Comparison of ENCODE assay signal across 8 mouse cellular contexts in the genomic region with DNA sequence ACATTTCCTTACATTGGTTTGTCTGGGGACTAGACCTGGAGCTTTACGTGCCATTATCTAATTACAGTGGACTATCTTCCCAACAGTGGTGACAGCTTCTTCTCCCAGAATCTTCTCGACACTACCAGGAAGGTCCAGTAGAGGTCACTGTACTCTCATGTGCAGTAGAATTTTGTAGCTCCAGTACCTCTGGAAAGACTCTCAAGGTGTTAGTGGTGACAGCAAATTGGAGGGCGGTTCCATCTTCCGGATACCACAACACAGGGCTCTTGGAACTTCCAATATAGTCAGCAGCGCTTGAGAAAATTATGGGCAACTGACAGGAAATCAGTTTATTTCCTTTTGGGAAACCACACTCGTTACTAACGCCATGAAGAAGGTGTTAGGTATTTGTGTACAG. TPM values are rescaled to one million over a fixed set of nuclear protein-coding genes. Genes with fewer than 3 reads are reported as not detected.
DNase-seq lines count a peak whose midpoint lies in the region; ATAC-seq and TF ChIP-seq lines count a peak whose summit lies in the region.

No protein-coding gene starts in this region.

- H3K27me3 ChIP-seq in kidney, adult 2 months (replicated peaks; ENCODE audit: control insufficient read depth, insufficient read depth, low read length), result no peaks in the 10 kb centered on the region; the same call in 1 of the 2 replicates
- H3K27me3 ChIP-seq in kidney, embryonic 14.5 days (ENCODE audit: control insufficient read depth, insufficient read depth, low read length), result no peaks in the 10 kb centered on the region
- 0 out of 2 replicates have a peak, but pooled peaks cover 9% of the 10 kb centered on the region for H3K27me3 ChIP-seq in heart, postnatal 0 days (ENCODE audit: control insufficient read depth, insufficient read depth, low read length)

- no peak overlapping the region for H3K4me2 ChIP-seq in kidney, embryonic 14.5 days (replicated peaks; ENCODE audit: low read depth, low read length)
- H3K4me2 ChIP-seq in heart, postnatal 0 days (ENCODE audit: low read depth, low read length), result no peak overlapping the region

- no peak for ATAC-seq in kidney, embryonic 14.5 days (ENCODE audit: low FRiP score, low TSS enrichment)
- no peak; the same call in 1 of the 2 replicates for ATAC-seq in heart, postnatal 0 days (ENCODE audit: insufficient read depth, low read depth)
- peak; percentile 75 for ATAC-seq in megakaryocyte, adult 5-6 weeks (ENCODE audit: poor library complexity, severe bottlenecking)

- TF ChIP-seq CTCF in kidney, adult 2 months (conservative IDR thresholded peaks at IDR 0.05; ENCODE audit: insufficient read depth, insufficient read length, low read depth, low read length), result peak; percentile 44
- TF ChIP-seq CTCF in heart, postnatal 0 days (IDR thresholded peaks at IDR 0.05; ENCODE audit: low read depth), result peak; percentile 84

- WGBS in kidney, adult 2 months, result 27% methylated on average over 7 of the region's 7 CpGs
- 37% methylated on average over 7 of the region's 7 CpGs for WGBS in kidney, embryonic 14.5 days
- WGBS in heart, postnatal 0 days, result 19% methylated on average over 7 of the region's 7 CpGs

- H3K36me3 ChIP-seq in kidney, adult 2 months (ENCODE audit: control insufficient read depth, insufficient read depth, low read length), result no peaks in the 10 kb centered on the region
- no peaks in the 10 kb centered on the region for H3K36me3 ChIP-seq in kidney, embryonic 14.5 days (ENCODE audit: control insufficient read depth, insufficient read depth, low read length)
- H3K36me3 ChIP-seq in heart, postnatal 0 days (replicated peaks; ENCODE audit: control insufficient read depth, insufficient read depth, low read length), result no peaks in the 10 kb centered on the region

- no peaks in the 10 kb centered on the region for H3K9me3 ChIP-seq in kidney, embryonic 14.5 days (ENCODE audit: control insufficient read depth, low read length)
- no peaks in the 10 kb centered on the region for H3K9me3 ChIP-seq in heart, postnatal 0 days (replicated peaks; ENCODE audit: control insufficient read depth, low read length)

- H3K4me1 ChIP-seq in kidney, adult 2 months (ENCODE audit: control insufficient read depth, insufficient read depth, low read length), result no peaks in the 10 kb centered on the region
- H3K4me1 ChIP-seq in kidney, embryonic 14.5 days (ENCODE audit: control insufficient read depth, insufficient read depth, low read length), result no peaks in the 10 kb centered on the region
- H3K4me1 ChIP-seq in heart, postnatal 0 days (ENCODE audit: control insufficient read depth, insufficient read depth), result no peaks in the 10 kb centered on the region

- TF ChIP-seq POLR2A in kidney, adult 2 months (IDR thresholded peaks at IDR 0.05; ENCODE audit: low read depth, low read length), result no peak

- H3K27ac ChIP-seq in kidney, adult 2 months (ENCODE audit: insufficient read depth, low read depth, low read length), result no peak overlapping the region
- H3K27ac ChIP-seq in kidney, embryonic 14.5 days (ENCODE audit: low read depth, low read length), result no peak overlapping the region
- H3K27ac ChIP-seq in heart, postnatal 0 days (ENCODE audit: low read depth), result no peak overlapping the region

- DNase-seq in kidney, adult 2 months, result peak; percentile 76
- DNase-seq in T-cell, adult 2 months (ENCODE audit: low spot score), result peak; percentile 44
- DNase-seq in cerebellum, postnatal 25 days, result peak; percentile 70 to 88
- DNase-seq in heart, postnatal 0 days (ENCODE audit: low spot score), result peak; percentile 71
- peak; percentile 18 to 62 for DNase-seq in layer of hippocampus, postnatal 36 days
- DNase-seq in telencephalon, adult 2 months (ENCODE audit: low read depth, low spot score), result peak; percentile 24

- H3K9ac ChIP-seq in kidney, embryonic 14.5 days (ENCODE audit: low read depth, low read length), result no peak overlapping the region
- H3K9ac ChIP-seq in heart, postnatal 0 days (replicated peaks; ENCODE audit: low read depth, low read length), result no peak overlapping the region

- no peak overlapping the region for H3K4me3 ChIP-seq in kidney, adult 2 months (ENCODE audit: insufficient read depth, low read depth, low read length)
- H3K4me3 ChIP-seq in kidney, embryonic 14.5 days (ENCODE audit: low read length), result no peak overlapping the region
- H3K4me3 ChIP-seq in heart, postnatal 0 days (ENCODE audit: low read depth, low read length), result no peak overlapping the region

- TF ChIP-seq EP300 in heart, postnatal 0 days (IDR thresholded peaks at IDR 0.05; ENCODE audit: low read depth), result no peak

RNA-seq across cellular contexts. Expression of a gene that starts 12.7 kb away (rescaled TPM):
- 0.03 TPM in 1 of 2 replicates, not detected in the other for polyA plus RNA-seq in kidney, adult 2 months (2012; rRNA removed)
- 1.1 and 1.4 TPM in 2 replicates for polyA plus RNA-seq in kidney, embryonic 14.5 days (2014; fragmentation: Nextera tagmentation; extraction: Ambion mirVana)
- total RNA-seq in heart, postnatal 0 days (2014; rRNA removed; ENCODE audit: low replicate concordance), result not detected in 2 replicates
- not detected in 2 replicates for polyA plus RNA-seq in heart, postnatal 0 days (2015; fragmentation: Nextera tagmentation; extraction: Ambion mirVana)
- total RNA-seq in layer of hippocampus, postnatal 36 days (2021), result not detected
- total RNA-seq in megakaryocyte, adult 5-6 weeks (2015), result 0.09 TPM in 1 of 2 replicates, not detected in the other
- total RNA-seq in megakaryocyte, adult 5-6 weeks (2017), result 0.41 TPM in 1 of 2 replicates, not detected in the other

Comparison
In these comparisons a context has a peak if more than half of its experiments do, and no peak if none do; other contexts are left out.
1. DNase-seq: peak in every context shown above with its lines; median percentile 79 in cerebellum, postnatal 25 days; 76 in kidney, adult 2 months; 71 in heart, postnatal 0 days; 44 in T-cell, adult 2 months; 40 in layer of hippocampus, postnatal 36 days; 24 in telencephalon, adult 2 months.